Comparison of ENCODE assay signal across 10 mouse cellular contexts in the genomic region with DNA sequence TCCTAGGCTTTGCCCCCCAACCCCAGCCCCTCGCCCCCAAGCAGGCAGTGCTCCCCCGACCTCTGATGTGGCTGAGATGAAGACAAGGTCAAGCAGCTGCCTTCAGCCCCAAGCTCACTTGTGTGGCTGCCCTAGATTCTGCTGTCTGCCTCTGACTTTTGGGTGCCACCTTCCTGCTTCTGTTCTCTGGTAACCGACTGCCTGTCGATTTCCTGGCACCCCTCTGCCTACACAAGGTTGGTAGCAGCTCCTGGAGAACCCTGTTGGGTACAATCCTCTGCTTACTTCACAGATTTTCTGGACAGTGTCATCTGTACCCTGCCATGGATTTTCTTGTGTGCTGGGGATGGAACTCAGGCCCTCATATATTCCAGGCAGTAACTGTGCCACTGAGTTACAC. TPM values are rescaled to one million over a fixed set of nuclear protein-coding genes. Genes with fewer than 3 reads are reported as not detected.
DNase-seq lines count a peak whose midpoint lies in the region; ATAC-seq lines count a peak whose summit lies in the region.
"Had no signal": no experiment of that assay in that cellular context is flagged by ENCODE, and none has a peak within 500 bp of the region (broad histone marks: within the 10 kb centered on the region; RNA-seq: fewer than 3 reads in every experiment).

No protein-coding gene starts in this region.

- H3K4me2 ChIP-seq in hindbrain, embryonic 13.5 days, result no peak overlapping the region
- H3K4me2 ChIP-seq in hindbrain, embryonic 14.5 days (replicated peaks), result no peak overlapping the region
- H3K4me2 ChIP-seq: midbrain, embryonic 11.5 days had no signal

- 0 out of 2 replicates have a peak overlapping the region, but pooled peaks have one; percentile 15 for H3K27ac ChIP-seq in hindbrain, embryonic 13.5 days
- H3K27ac ChIP-seq in hindbrain, embryonic 14.5 days, result no peak overlapping the region
- H3K27ac ChIP-seq in embryonic facial prominence, embryonic 10.5 days (replicated peaks), result peak overlapping the region; percentile 59

- no peak for DNase-seq in hindbrain, embryonic 14.5 days (ENCODE audit: low spot score)
- no peak for DNase-seq in embryonic facial prominence, embryonic 10.5 days (ENCODE audit: low spot score)
- DNase-seq in MN1 (ENCODE audit: low spot score), result no peak
- DNase-seq in embryo, embryonic 9.5 days (ENCODE audit: extremely low spot score), result no peak
- no peak for DNase-seq in ovary, postnatal 14 days (ENCODE audit: low spot score)
- DNase-seq: retina, postnatal 1 day had no signal

- no peak overlapping the region for H3K9ac ChIP-seq in hindbrain, embryonic 13.5 days
- no peak overlapping the region for H3K9ac ChIP-seq in hindbrain, embryonic 14.5 days

- no peak for ATAC-seq in hindbrain, embryonic 13.5 days (ENCODE audit: low FRiP score)
- no peak for ATAC-seq in hindbrain, embryonic 14.5 days (ENCODE audit: low FRiP score)
- peak; percentile 53 for ATAC-seq in CD4-positive, CD25-positive, alpha-beta regulatory T cell, adult 4 months
- 0 out of 2 replicates have a peak, but pooled peaks have one; percentile 3 for ATAC-seq in monocyte, adult 5-6 weeks (replicated peaks; ENCODE audit: insufficient number of reproducible peaks, low FRiP score, low TSS enrichment, poor library complexity, severe bottlenecking)

- H3K4me1 ChIP-seq in hindbrain, embryonic 13.5 days (replicated peaks), result peaks cover 25% of the 10 kb centered on the region
- H3K4me1 ChIP-seq in hindbrain, embryonic 14.5 days (replicated peaks; ENCODE audit: control insufficient read depth, insufficient read depth, low read length), result peaks cover 10% of the 10 kb centered on the region; the same call in 1 of the 2 replicates
- peaks cover 29% of the 10 kb centered on the region for H3K4me1 ChIP-seq in embryonic facial prominence, embryonic 10.5 days

- H3K27me3 ChIP-seq in hindbrain, embryonic 13.5 days, result no peaks in the 10 kb centered on the region
- no peaks in the 10 kb centered on the region for H3K27me3 ChIP-seq in hindbrain, embryonic 14.5 days (ENCODE audit: control insufficient read depth, insufficient read depth, low read length)
- H3K27me3 ChIP-seq in embryonic facial prominence, embryonic 10.5 days (replicated peaks; ENCODE audit: low read depth, poor library complexity, severe bottlenecking), result no peaks in the 10 kb centered on the region

- H3K36me3 ChIP-seq in hindbrain, embryonic 13.5 days, result peaks cover 24% of the 10 kb centered on the region
- H3K36me3 ChIP-seq in hindbrain, embryonic 14.5 days (replicated peaks; ENCODE audit: control insufficient read depth, insufficient read depth), result peaks cover 16% of the 10 kb centered on the region
- H3K36me3 ChIP-seq in embryonic facial prominence, embryonic 10.5 days (replicated peaks), result peaks cover 25% of the 10 kb centered on the region

- WGBS in hindbrain, embryonic 13.5 days, result 81% methylated on average over 4 of the region's 4 CpGs
- WGBS in hindbrain, embryonic 14.5 days, result 91% methylated on average over 4 of the region's 4 CpGs
- 80% methylated on average over 4 of the region's 4 CpGs for whole genome bisulfite sequencing in embryonic facial prominence, embryonic 10.5 days

- H3K4me3 ChIP-seq in hindbrain, embryonic 13.5 days, result no peak overlapping the region
- no peak overlapping the region for H3K4me3 ChIP-seq in hindbrain, embryonic 14.5 days (replicated peaks; ENCODE audit: low read length)
- H3K4me3 ChIP-seq in embryonic facial prominence, embryonic 10.5 days, result no peak overlapping the region

- no peaks in the 10 kb centered on the region for H3K9me3 ChIP-seq in hindbrain, embryonic 13.5 days
- no peaks in the 10 kb centered on the region for H3K9me3 ChIP-seq in hindbrain, embryonic 14.5 days (ENCODE audit: control insufficient read depth, low read length)
- H3K9me3 ChIP-seq in embryonic facial prominence, embryonic 10.5 days, result no peaks in the 10 kb centered on the region

RNA-seq across cellular contexts. Expression of a gene that starts 21.3 kb away (rescaled TPM):
- polyA plus RNA-seq in hindbrain, embryonic 13.5 days (2015; fragmentation: Nextera tagmentation; extraction: Ambion mirVana), result 47.1 and 47.5 TPM in 2 replicates
- polyA plus RNA-seq in hindbrain, embryonic 14.5 days (2014; fragmentation: Nextera tagmentation; extraction: Ambion mirVana), result 45.6 and 45.9 TPM in 2 replicates
- 10 to 100 TPM; 57.8 to 61.3 TPM for polyA plus RNA-seq in CD4-positive, CD25-positive, alpha-beta regulatory T cell, adult 4 months (2017; shearing (Covaris generic))
- polyA plus RNA-seq in embryonic facial prominence, embryonic 10.5 days (2016; fragmentation: Nextera tagmentation; extraction: Ambion mirVana), result 35.8 and 41.8 TPM in 2 replicates
- total RNA-seq in monocyte, adult 5-6 weeks (2017), result 13.0 to 19.4 TPM (median 18.4 TPM) in 3 replicates

RNA-seq across cellular contexts. Expression of a gene that starts 21.6 kb away (rescaled TPM):
- 127 and 134 TPM in 2 replicates for polyA plus RNA-seq in hindbrain, embryonic 13.5 days (2015; fragmentation: Nextera tagmentation; extraction: Ambion mirVana)
- 94.2 and 110 TPM in 2 replicates for polyA plus RNA-seq in hindbrain, embryonic 14.5 days (2014; fragmentation: Nextera tagmentation; extraction: Ambion mirVana)
- polyA plus RNA-seq in CD4-positive, CD25-positive, alpha-beta regulatory T cell, adult 4 months (2017; shearing (Covaris generic)), result 100 to 1,000 TPM in 1 of 2 experiments, 10 to 100 TPM in 1; 82.2 to 102 TPM
- 104 and 109 TPM in 2 replicates for polyA plus RNA-seq in embryonic facial prominence, embryonic 10.5 days (2016; fragmentation: Nextera tagmentation; extraction: Ambion mirVana)
- total RNA-seq in monocyte, adult 5-6 weeks (2017), result 69.0 to 89.0 TPM (median 82.7 TPM) in 3 replicates

RNA-seq across cellular contexts. Expression of a gene that starts 29.7 kb away (rescaled TPM):
- 64.8 and 69.6 TPM in 2 replicates for polyA plus RNA-seq in hindbrain, embryonic 13.5 days (2015; fragmentation: Nextera tagmentation; extraction: Ambion mirVana)
- 8.8 and 10.5 TPM in 2 replicates for polyA plus RNA-seq in hindbrain, embryonic 14.5 days (2014; fragmentation: Nextera tagmentation; extraction: Ambion mirVana)
- 10 to 100 TPM; 16.6 to 32.8 TPM for polyA plus RNA-seq in CD4-positive, CD25-positive, alpha-beta regulatory T cell, adult 4 months (2017; shearing (Covaris generic))
- polyA plus RNA-seq in embryonic facial prominence, embryonic 10.5 days (2016; fragmentation: Nextera tagmentation; extraction: Ambion mirVana), result 35.9 and 42.0 TPM in 2 replicates
- 29.5 to 34.2 TPM (median 34.2 TPM) in 3 replicates for total RNA-seq in monocyte, adult 5-6 weeks (2017)

Comparison
In these comparisons a context has a peak if more than half of its experiments do, and no peak if none do; other contexts are left out.
1. ATAC-seq: peak in CD4-positive, CD25-positive, alpha-beta regulatory T cell, adult 4 months (single experiment) and monocyte, adult 5-6 weeks (single experiment); none in hindbrain, embryonic 13.5 days (single experiment) and hindbrain, embryonic 14.5 days (single experiment).